Mouse (Mus musculus) forebrain, embryonic 16.5 days (tissue): ENCODE measurements at regions not wholly inside any gene's neighbourhood (a gene's known extent, or its start where the extent isn't known, plus 50 kb on each side); places are given as distances from the start of the nearest gene placed in this dataset.

ENCODE experiments used
- ATAC-seq: fragments of 200-750 bp; cut with Nextera tagmentation; 2 replicates; pipeline ENCODE4 v1.8.0; 2017; ENCODE audit warnings: mild to moderate bottlenecking, moderate library complexity
- H3K27ac ChIP-seq: fragments of 300-500 bp; sonication (generic); 2 replicates; pipeline ENCODE4 v1.5.1; 2014; ENCODE audit warnings: low read length, control low read depth
- H3K27me3 ChIP-seq: fragments of 300-500 bp; sonication (generic); replicated peaks from 2 replicates; pipeline ENCODE4 v1.6.1; 2014; ENCODE audit warnings: low read length; ENCODE audit not compliant: control insufficient read depth, insufficient read depth
- H3K36me3 ChIP-seq: fragments of 300-500 bp; sonication (generic); 2 replicates; pipeline ENCODE4 v1.6.1; 2014; ENCODE audit not compliant: control insufficient read depth, insufficient read depth
- H3K4me1 ChIP-seq: fragments of 300-500 bp; sonication (generic); replicated peaks from 2 replicates; pipeline ENCODE4 v1.6.1; 2014; ENCODE audit warnings: low read length; ENCODE audit not compliant: control insufficient read depth, insufficient read depth
- H3K4me2 ChIP-seq: fragments of 300-500 bp; sonication (generic); 2 replicates; pipeline ENCODE4 v1.6.1; 2014; ENCODE audit warnings: mild to moderate bottlenecking, low read length, control low read depth
- H3K4me3 ChIP-seq: fragments of 300-500 bp; sonication (generic); replicated peaks from 2 replicates; pipeline ENCODE4 v1.5.1; 2014; ENCODE audit warnings: mild to moderate bottlenecking, low read length, control low read depth
- H3K9ac ChIP-seq: fragments of 300-500 bp; sonication (generic); replicated peaks from 2 replicates; pipeline ENCODE4 v1.6.1; 2014; ENCODE audit warnings: low read depth, low read length, control low read depth
- H3K9me3 ChIP-seq: fragments of 300-500 bp; sonication (generic); 2 replicates; pipeline ENCODE4 v1.6.1; 2016; ENCODE audit warnings: low read length; ENCODE audit not compliant: control insufficient read depth
- WGBS: fragments of 180-500 bp; shearing (Covaris S2); extraction: QIAGEN DNeasy Blood & Tissue Kit; methylation state at CpG from one replicate; pipeline ENCODE4 v1.1.7; 2014; 5-methylcytosine and 5-hydroxymethylcytosine counted together

DNA sequence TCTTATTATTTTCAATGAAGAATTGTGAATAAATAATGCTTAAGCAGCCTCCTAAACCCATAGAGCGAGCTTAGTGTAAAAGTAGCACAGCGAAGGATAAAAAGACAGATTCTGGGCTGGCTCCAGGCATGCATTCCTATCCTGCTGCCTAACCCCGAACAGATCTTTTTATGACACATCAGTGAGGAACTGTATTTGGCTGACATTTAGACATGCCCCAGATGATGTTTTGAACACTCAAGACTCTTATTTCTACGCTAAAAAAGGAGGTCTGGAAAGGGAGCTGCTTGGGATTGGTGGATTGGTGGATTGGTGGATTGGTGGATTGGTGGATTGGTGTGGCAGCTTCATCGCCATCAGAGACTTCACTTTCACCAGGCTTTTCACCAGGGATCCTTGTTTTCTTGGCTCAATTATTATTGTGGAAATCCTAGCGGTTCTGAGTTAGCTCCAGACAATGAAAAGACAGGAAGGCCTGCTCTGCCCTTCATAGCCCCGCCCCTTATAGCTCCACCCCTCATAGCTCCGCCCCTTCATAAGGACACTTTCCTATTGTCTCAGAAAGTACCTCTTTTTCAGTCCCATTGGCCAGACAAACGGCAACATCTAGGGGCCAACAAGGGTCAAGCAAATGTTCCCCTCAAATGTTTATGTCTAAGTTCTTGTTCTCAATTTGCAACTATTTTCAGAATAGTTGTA, 59.6 kb upstream of the Plxnc1 start:
- Histone ChIP-seq H3K9ac (no peak overlapping the region), H3K27me3 (no peaks in the 10 kb centered on the region), H3K4me1 (no peaks in the 10 kb centered on the region), H3K4me2 (no peak overlapping the region), H3K27ac (no peak overlapping the region; the same call in 1 of the 2 replicates), H3K4me3 (no peak overlapping the region), H3K9me3 (no peaks in the 10 kb centered on the region), H3K36me3 (no peaks in the 10 kb centered on the region)
- ATAC-seq, result no peak
- 70% methylated on average over 9 of the region's 9 CpGs for WGBS

GRCm38 (mm10) chr10:95003621-95004020, 59.0 kb upstream of the Plxnc1 start:
- Histone ChIP-seq H3K36me3 (no peaks in the 10 kb centered on the region), H3K27me3 (no peaks in the 10 kb centered on the region), H3K4me2 (no peak overlapping the region), H3K4me1 (no peaks in the 10 kb centered on the region), H3K4me3 (no peak overlapping the region), H3K9ac (no peak overlapping the region), H3K9me3 (no peaks in the 10 kb centered on the region), H3K27ac (no peak overlapping the region; the same call in 1 of the 2 replicates)
- no peak for ATAC-seq
- WGBS, result 84% methylated on average over 7 of the region's 7 CpGs

DNA sequence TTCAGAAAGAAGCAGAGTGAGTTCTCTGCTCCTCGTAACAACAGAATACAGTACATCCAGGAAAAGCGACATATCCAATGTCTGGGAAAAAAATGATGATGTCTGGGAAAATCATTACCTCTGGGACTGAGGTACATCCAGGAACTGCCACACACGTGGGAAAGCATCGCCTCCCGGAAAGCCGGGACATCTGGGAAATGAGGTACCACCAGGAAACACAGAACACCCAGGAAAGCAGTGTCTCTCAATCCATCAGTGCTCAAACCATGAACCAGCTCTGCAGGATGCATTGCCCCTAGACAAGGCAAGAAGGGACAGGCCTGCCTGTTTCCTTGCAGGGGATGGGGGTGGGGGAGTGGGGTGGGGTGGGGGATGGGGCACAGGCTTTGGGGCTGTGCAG, 57.0 kb upstream of the Plxnc1 start:
- Histone ChIP-seq H3K9me3 (no peaks in the 10 kb centered on the region), H3K27ac (no peak overlapping the region), H3K9ac (no peak overlapping the region), H3K36me3 (no peaks in the 10 kb centered on the region), H3K4me1 (no peaks in the 10 kb centered on the region), H3K4me3 (no peak overlapping the region), H3K4me2 (no peak overlapping the region), H3K27me3 (no peaks in the 10 kb centered on the region)
- 72% methylated on average over 6 of the region's 6 CpGs for WGBS
- ATAC-seq, result no peak

- H3K9ac ChIP-seq, result no peak overlapping the region
- H3K27ac ChIP-seq, result no peak overlapping the region
- H3K36me3 ChIP-seq, result no peaks in the 10 kb centered on the region
- H3K9me3 ChIP-seq, result no peaks in the 10 kb centered on the region
- H3K27me3 ChIP-seq, result no peaks in the 10 kb centered on the region
- no peak for ATAC-seq
- H3K4me1 ChIP-seq, result no peaks in the 10 kb centered on the region
- 86% methylated on average over 5 of the region's 5 CpGs for WGBS
- no peak overlapping the region for H3K4me2 ChIP-seq
- no peak overlapping the region for H3K4me3 ChIP-seq
These were observed 55.1 kb upstream of the Plxnc1 start for GRCm38 (mm10) chr10:94999716-95000115.
